Mouse (Mus musculus) kidney, embryonic 15.5 days (tissue): ENCODE data around the gene 6820408C15Rik. TPM values are rescaled to one million over a fixed set of nuclear protein-coding genes. Genes with fewer than 3 reads are reported as not detected.

Experiments used
- ATAC-seq: fragments of 200-750 bp; cut with Nextera tagmentation; replicated peaks from 2 replicates; pipeline ENCODE4 v1.8.0; 2017; ENCODE audit warnings: moderate TSS enrichment; ENCODE audit not compliant: low FRiP score
- H3K27ac ChIP-seq: fragments of 300-500 bp; sonication (generic); 2 replicates; pipeline ENCODE4 v1.5.1; 2015; ENCODE audit warnings: mild to moderate bottlenecking, inconsistent platforms
- H3K27me3 ChIP-seq: fragments of 300-500 bp; sonication (generic); 2 replicates; pipeline ENCODE4 v1.6.1; 2015; ENCODE audit warnings: inconsistent platforms
- H3K36me3 ChIP-seq: fragments of 300-500 bp; sonication (generic); 2 replicates; pipeline ENCODE4 v1.6.1; 2015; ENCODE audit warnings: inconsistent platforms
- H3K4me1 ChIP-seq: fragments of 300-500 bp; sonication (generic); 2 replicates; pipeline ENCODE4 v1.6.1; 2015; ENCODE audit warnings: inconsistent platforms
- H3K4me2 ChIP-seq: fragments of 300-500 bp; sonication (generic); 2 replicates; pipeline ENCODE4 v1.6.1; 2015; ENCODE audit warnings: moderate library complexity, mild to moderate bottlenecking, inconsistent platforms
- H3K4me3 ChIP-seq: fragments of 300-500 bp; sonication (generic); replicated peaks from 2 replicates; pipeline ENCODE4 v1.5.1; 2015; ENCODE audit warnings: mild to moderate bottlenecking, inconsistent platforms
- H3K9ac ChIP-seq: fragments of 300-500 bp; sonication (generic); 2 replicates; pipeline ENCODE4 v1.6.1; 2015; ENCODE audit warnings: mild to moderate bottlenecking, inconsistent platforms
- H3K9me3 ChIP-seq: fragments of 300-500 bp; sonication (generic); replicated peaks from 2 replicates; pipeline ENCODE4 v1.6.1; 2016; ENCODE audit warnings: inconsistent platforms
- whole genome bisulfite sequencing: fragments of 180-500 bp; shearing (Covaris S2); methylation state at CpG from one replicate; pipeline ENCODE4 v1.1.7; 2015; ENCODE audit warnings: mixed read lengths; 5-methylcytosine and 5-hydroxymethylcytosine counted together
- polyA plus RNA-seq: library from polyadenylated mRNA; unstranded; fragments of >200 nt; fragmentation: Nextera tagmentation; extraction: Ambion mirVana; gene quantifications from 2 replicates; pipeline ENCODE4 v1.2.1, GENCODE M21; 2015

Gene 6820408C15Rik
- polyA plus RNA-seq: 0.56 and 0.77 TPM in 2 replicates

- peak within 1 kb of the TSS; percentile 88 for H3K4me3 ChIP-seq
- H3K4me1 ChIP-seq: peaks cover 31% of the 10 kb centered on the region
- peak within 1 kb of the TSS; percentile 98 for H3K27ac ChIP-seq
- 22% methylated on average over 4 of the region's 4 CpGs for WGBS
- H3K36me3 ChIP-seq: 0 out of 2 replicates have a peak, but pooled peaks cover 4% of the 10 kb centered on the region
- H3K4me2 ChIP-seq: peak within 1 kb of the TSS; percentile 70
- peak within 1 kb of the TSS; percentile 98 for H3K9ac ChIP-seq
- H3K27me3 ChIP-seq: no peaks in the 10 kb centered on the region
- peak; percentile 0; the same call in 1 of the 2 replicates for ATAC-seq
- peaks cover 7% of the 10 kb centered on the region; the same call in 1 of the 2 replicates for H3K9me3 ChIP-seq
These were observed at the start of gene 6820408C15Rik for GRCm38 (mm10) chr2:152415287-152415686. Gene 6820408C15Rik (plus strand): TSS chr2:152415587.

GRCm38 (mm10) chr2:152367917-152368316, 47.5 kb upstream of the 6820408C15Rik start:
- Histone ChIP-seq H3K9me3 (no peaks in the 10 kb centered on the region), H3K27ac (no peak overlapping the region), H3K9ac (no peak overlapping the region), H3K4me1 (peaks cover 10% of the 10 kb centered on the region), H3K36me3 (no peaks in the 10 kb centered on the region), H3K4me3 (no peak overlapping the region), H3K4me2 (no peak overlapping the region), H3K27me3 (0 out of 2 replicates have a peak, but pooled peaks cover 2% of the 10 kb centered on the region)
- ATAC-seq: no peak
- WGBS: 72% methylated on average over 5 of the region's 5 CpGs

GRCm38 (mm10) chr2:152368532-152369140, 46.8 kb upstream of the 6820408C15Rik start:
- peaks cover 7% of the 10 kb centered on the region for H3K4me1 ChIP-seq
- H3K27ac ChIP-seq: no peak overlapping the region
- 30% methylated on average over 14 of the region's 14 CpGs for WGBS
- H3K9me3 ChIP-seq: no peaks in the 10 kb centered on the region
- H3K27me3 ChIP-seq: 0 out of 2 replicates have a peak, but pooled peaks cover 2% of the 10 kb centered on the region
- H3K4me2 ChIP-seq: peak overlapping the region; percentile 35; the same call in 1 of the 2 replicates
- H3K4me3 ChIP-seq: no peak overlapping the region
- no peaks in the 10 kb centered on the region for H3K36me3 ChIP-seq
- 0 out of 2 replicates have a peak, but pooled peaks have one; percentile 24 for ATAC-seq
- H3K9ac ChIP-seq: no peak overlapping the region

GRCm38 (mm10) chr2:152372104-152372503, 43.3 kb upstream of the 6820408C15Rik start:
- 84% methylated on average over 7 of the region's 7 CpGs for WGBS
- H3K27ac ChIP-seq: no peak overlapping the region
- no peaks in the 10 kb centered on the region for H3K36me3 ChIP-seq
- no peak overlapping the region for H3K9ac ChIP-seq
- peaks cover 20% of the 10 kb centered on the region for H3K4me1 ChIP-seq
- no peaks in the 10 kb centered on the region for H3K9me3 ChIP-seq
- H3K4me3 ChIP-seq: no peak overlapping the region
- no peak overlapping the region for H3K4me2 ChIP-seq
- no peak for ATAC-seq
- H3K27me3 ChIP-seq: peaks cover 34% of the 10 kb centered on the region

GRCm38 (mm10) chr2:152372661-152373060, 42.7 kb upstream of the 6820408C15Rik start:
- no peak overlapping the region for H3K4me3 ChIP-seq
- no peaks in the 10 kb centered on the region for H3K36me3 ChIP-seq
- peaks cover 20% of the 10 kb centered on the region for H3K4me1 ChIP-seq
- H3K9me3 ChIP-seq: no peaks in the 10 kb centered on the region
- 68% methylated on average over 4 of the region's 4 CpGs for WGBS
- H3K4me2 ChIP-seq: no peak overlapping the region
- H3K27me3 ChIP-seq: peaks cover 38% of the 10 kb centered on the region
- no peak overlapping the region for H3K27ac ChIP-seq
- no peak overlapping the region for H3K9ac ChIP-seq
- no peak for ATAC-seq

- H3K36me3 ChIP-seq: no peaks in the 10 kb centered on the region
- no peak overlapping the region for H3K9ac ChIP-seq
- peaks cover 19% of the 10 kb centered on the region for H3K4me1 ChIP-seq
- no peaks in the 10 kb centered on the region for H3K9me3 ChIP-seq
- no peak overlapping the region for H3K4me3 ChIP-seq
- H3K4me2 ChIP-seq: no peak overlapping the region
- H3K27me3 ChIP-seq: peaks cover 40% of the 10 kb centered on the region
- 84% methylated on average over 9 of the region's 9 CpGs for WGBS
- no peak overlapping the region for H3K27ac ChIP-seq
- no peak for ATAC-seq
These were observed 41.8 kb upstream of the 6820408C15Rik start for GRCm38 (mm10) chr2:152373547-152373946.

- Histone ChIP-seq H3K9ac (no peak overlapping the region), H3K27ac (no peak overlapping the region), H3K27me3 (peaks cover 37% of the 10 kb centered on the region), H3K4me1 (peaks cover 17% of the 10 kb centered on the region), H3K4me3 (peak overlapping the region; percentile 12; the same call in 1 of the 2 replicates), H3K4me2 (peak overlapping the region; percentile 49), H3K36me3 (no peaks in the 10 kb centered on the region), H3K9me3 (no peaks in the 10 kb centered on the region)
- WGBS: 6% methylated on average over 21 of the region's 21 CpGs
- ATAC-seq: peak; percentile 50; the same call in 1 of the 2 replicates
These were observed 39.6 kb upstream of the 6820408C15Rik start for GRCm38 (mm10) chr2:152375652-152376344.

- H3K4me1 ChIP-seq: peaks cover 17% of the 10 kb centered on the region
- ATAC-seq: peak; percentile 45
These were observed 39.0 kb upstream of the 6820408C15Rik start, which contains the start of gene Nrsn2 for GRCm38 (mm10) chr2:152376345-152376741. Gene Nrsn2 (minus strand): TSS chr2:152376638.

GRCm38 (mm10) chr2:152384191-152384590, 31.2 kb upstream of the 6820408C15Rik start:
- no peak for ATAC-seq
- Histone ChIP-seq H3K27me3 (no peaks in the 10 kb centered on the region), H3K9me3 (no peaks in the 10 kb centered on the region), H3K9ac (no peak overlapping the region), H3K4me2 (no peak overlapping the region), H3K27ac (no peak overlapping the region), H3K36me3 (no peaks in the 10 kb centered on the region), H3K4me1 (no peaks in the 10 kb centered on the region), H3K4me3 (no peak overlapping the region)
- 86% methylated on average over 4 of the region's 4 CpGs for WGBS

More at GRCm38 (mm10) chr2:152376345-152376741, 39.0 kb upstream of the 6820408C15Rik start, which contains the start of gene Nrsn2:
- Histone ChIP-seq H3K27ac (no peak within 1 kb of the TSS), H3K4me3 (peak within 1 kb of the TSS; percentile 12), H3K4me2 (peak within 1 kb of the TSS; percentile 49), H3K9ac (no peak within 1 kb of the TSS), H3K9me3 (no peaks in the 10 kb centered on the region), H3K27me3 (peaks cover 37% of the 10 kb centered on the region), H3K36me3 (no peaks in the 10 kb centered on the region)
- WGBS: 4% methylated on average over 16 of the region's 16 CpGs

GRCm38 (mm10) chr2:152392786-152393185, 22.6 kb upstream of the 6820408C15Rik start:
- H3K4me2 ChIP-seq: no peak overlapping the region
- H3K27me3 ChIP-seq: no peaks in the 10 kb centered on the region
- ATAC-seq: no peak
- H3K4me1 ChIP-seq: peaks cover 29% of the 10 kb centered on the region
- no peak overlapping the region for H3K9ac ChIP-seq
- H3K36me3 ChIP-seq: no peaks in the 10 kb centered on the region
- WGBS: 13% methylated on average over 3 of the region's 3 CpGs
- H3K27ac ChIP-seq: 0 out of 2 replicates have a peak overlapping the region, but pooled peaks have one; percentile 0
- no peak overlapping the region for H3K4me3 ChIP-seq
- H3K9me3 ChIP-seq: no peaks in the 10 kb centered on the region

GRCm38 (mm10) chr2:152393225-152394017, 22.0 kb upstream of the 6820408C15Rik start:
- Histone ChIP-seq H3K4me2 (peak overlapping the region; percentile 85), H3K27ac (peak overlapping the region; percentile 20)

More at GRCm38 (mm10) chr2:152393225-152394017, 22.0 kb upstream of the 6820408C15Rik start:
- H3K9ac ChIP-seq: no peak overlapping the region
- H3K4me3 ChIP-seq: peak overlapping the region; percentile 83; the same call in 1 of the 2 replicates
- H3K27me3 ChIP-seq: no peaks in the 10 kb centered on the region
- H3K36me3 ChIP-seq: no peaks in the 10 kb centered on the region
- no peaks in the 10 kb centered on the region for H3K9me3 ChIP-seq
- no peak for ATAC-seq
- peaks cover 32% of the 10 kb centered on the region for H3K4me1 ChIP-seq
- WGBS: 45% methylated on average over 9 of the region's 9 CpGs
